Mouse (Mus musculus) MEL (cell line): ENCODE data around the gene Prmt6. TPM values are rescaled to one million over a fixed set of nuclear protein-coding genes. Genes with fewer than 3 reads are reported as not detected.

Source experiments
- DNase-seq: peaks from one replicate; pipeline ENCODE4 v3.0.0; 2011; ENCODE audit warnings: low read depth, low spot score
- H3K27ac ChIP-seq: 2 replicates; pipeline ENCODE4 v1.5.1; 2012; ENCODE audit warnings: low read depth, mild to moderate bottlenecking, control low read depth, low read length, moderate library complexity; ENCODE audit not compliant: control insufficient read depth
- H3K27me3 ChIP-seq, 2 experiments: fragments of 150-350 bp in 1 of 2; sonication (generic) in 1 of 2; 2 replicates each; pipeline ENCODE4 v1.6.1; 2012; ENCODE audit warnings: low read length in 2 of 2, mild to moderate bottlenecking in 2 of 2, improper control_type of control experiment in 1 of 2, moderate library complexity in 1 of 2; ENCODE audit not compliant: insufficient read depth in 2 of 2, control insufficient read depth in 1 of 2
- H3K36me3 ChIP-seq, 2 experiments: 2 replicates each; pipeline ENCODE4 v1.6.1; 2012 to 2014; ENCODE audit warnings: low read length in 2 of 2, improper control_type of control experiment in 1 of 2, inconsistent platforms in 1 of 2, mild to moderate bottlenecking in 1 of 2; ENCODE audit not compliant: insufficient read depth in 2 of 2, control insufficient read depth in 1 of 2
- H3K4me1 ChIP-seq, 2 experiments: fragments of 150-350 bp in 1 of 2; sonication (generic) in 1 of 2; 2 replicates each; pipeline ENCODE4 v1.6.1; 2012; ENCODE audit warnings: low read length in 2 of 2, improper control_type of control experiment in 1 of 2, mild to moderate bottlenecking in 1 of 2; ENCODE audit not compliant: insufficient read depth in 2 of 2, control insufficient read depth in 1 of 2
- H3K4me3 ChIP-seq, 2 experiments: fragments of 150-350 bp in 1 of 2; sonication (generic) in 1 of 2; 2 replicates each; pipeline ENCODE4 v1.5.1; 2012; ENCODE audit warnings: low read depth in 2 of 2, low read length in 2 of 2, mild to moderate bottlenecking in 2 of 2, moderate library complexity in 2 of 2, control low read depth in 1 of 2, improper control_type of control experiment in 1 of 2; ENCODE audit not compliant: control insufficient read depth in 1 of 2, insufficient read depth in 1 of 2
- H3K79me2 ChIP-seq: 2 replicates; pipeline ENCODE4 v1.6.1; 2012; ENCODE audit warnings: mild to moderate bottlenecking, low read length, moderate library complexity; ENCODE audit not compliant: control insufficient read depth, poor library complexity, insufficient read depth
- H3K9ac ChIP-seq: 2 replicates; pipeline ENCODE4 v1.6.1; 2012; ENCODE audit warnings: low read depth, mild to moderate bottlenecking, control low read depth, low read length, moderate library complexity; ENCODE audit not compliant: control insufficient read depth, poor library complexity, severe bottlenecking
- H3K9me3 ChIP-seq: fragments of 150-350 bp; sonication (generic); replicated peaks from 2 replicates; pipeline ENCODE4 v1.6.1; 2012; ENCODE audit warnings: mild to moderate bottlenecking, low read length, improper control_type of control experiment, moderate library complexity; ENCODE audit not compliant: insufficient read depth
- BHLHE40 ChIP-seq: IDR thresholded peaks from 2 replicates; pipeline ENCODE4 v1.6.1; 2012; ENCODE audit warnings: low read depth, mild to moderate bottlenecking, inconsistent platforms, low read length, improper control_type of control experiment, borderline replicate concordance
- CHD1 ChIP-seq: IDR thresholded peaks from 2 replicates; pipeline ENCODE4 v1.6.1; 2012; ENCODE audit warnings: low read depth, mild to moderate bottlenecking, inconsistent platforms, low read length, improper control_type of control experiment
- CHD2 ChIP-seq: IDR thresholded peaks from 2 replicates; pipeline ENCODE4 v1.6.1; 2011; ENCODE audit warnings: low read length, improper control_type of control experiment
- CTCF ChIP-seq, 3 experiments: IDR thresholded peaks in 2 of 3; conservative IDR thresholded peaks in 1 of 3; 2 replicates each; pipeline ENCODE4 v1.5.1; 2011 to 2012; ENCODE audit warnings: low read length in 3 of 3, low read depth in 2 of 3, mild to moderate bottlenecking in 2 of 3, improper control_type of control experiment in 1 of 3, inconsistent platforms in 1 of 3, mixed read lengths in 1 of 3, moderate library complexity in 1 of 3; ENCODE audit not compliant: control insufficient read depth in 1 of 3, insufficient read depth in 1 of 3, poor library complexity in 1 of 3, severe bottlenecking in 1 of 3
- ELF1 ChIP-seq: IDR thresholded peaks from 2 replicates; pipeline ENCODE4 v1.6.1; 2014; ENCODE audit warnings: low read depth, mild to moderate bottlenecking, inconsistent platforms, low read length, improper control_type of control experiment, moderate library complexity
- EP300 ChIP-seq, 2 experiments: IDR thresholded peaks; 2 replicates each; pipeline ENCODE4 v1.6.1; 2011; ENCODE audit warnings: improper control_type of control experiment in 2 of 2, low read length in 2 of 2, low read depth in 1 of 2, mild to moderate bottlenecking in 1 of 2
- GABPA ChIP-seq: IDR thresholded peaks from 2 replicates; pipeline ENCODE4 v1.6.1; 2012; ENCODE audit warnings: low read depth, mild to moderate bottlenecking, inconsistent platforms, low read length, improper control_type of control experiment, moderate library complexity
- HCFC1 ChIP-seq: IDR thresholded peaks from 2 replicates; pipeline ENCODE4 v1.6.1; 2012; ENCODE audit warnings: low read depth, mild to moderate bottlenecking, inconsistent platforms, low read length, improper control_type of control experiment, moderate library complexity
- KAT2A ChIP-seq: conservative IDR thresholded peaks from 2 replicates; pipeline ENCODE4 v1.6.1; 2012; ENCODE audit warnings: low read depth, low read length, improper control_type of control experiment, inconsistent platforms
- MAX ChIP-seq: IDR thresholded peaks from 2 replicates; pipeline ENCODE4 v1.6.1; 2011; ENCODE audit warnings: low read length, improper control_type of control experiment
- MAZ ChIP-seq: IDR thresholded peaks from 2 replicates; pipeline ENCODE4 v1.6.1; 2012; ENCODE audit warnings: low read depth, mild to moderate bottlenecking, inconsistent platforms, low read length, improper control_type of control experiment
- MEF2A ChIP-seq: IDR thresholded peaks from 2 replicates; pipeline ENCODE4 v1.6.1; 2014; ENCODE audit warnings: low read depth, mild to moderate bottlenecking, inconsistent platforms, low read length, improper control_type of control experiment; ENCODE audit not compliant: poor library complexity, insufficient replicate concordance, severe bottlenecking; ENCODE audit errors: extremely low read depth
- NELFE ChIP-seq: IDR thresholded peaks from 2 replicates; pipeline ENCODE4 v1.6.1; 2011; ENCODE audit warnings: low read depth, low read length, improper control_type of control experiment
- NRF1 ChIP-seq: IDR thresholded peaks from 2 replicates; pipeline ENCODE4 v1.6.1; 2014; ENCODE audit warnings: low read depth, mild to moderate bottlenecking, inconsistent platforms, low read length, improper control_type of control experiment, moderate library complexity; ENCODE audit not compliant: poor library complexity, insufficient read depth, severe bottlenecking
- POLR2A ChIP-seq, 2 experiments: IDR thresholded peaks; 2 replicates each; pipeline ENCODE4 v1.6.1; 2011 to 2012; ENCODE audit warnings: low read length in 2 of 2, mild to moderate bottlenecking in 2 of 2, control low read depth in 1 of 2, improper control_type of control experiment in 1 of 2, low read depth in 1 of 2, moderate library complexity in 1 of 2; ENCODE audit not compliant: control insufficient read depth in 1 of 2, insufficient read depth in 1 of 2, poor library complexity in 1 of 2
- POLR2AphosphoS2 ChIP-seq: IDR thresholded peaks from 2 replicates; pipeline ENCODE4 v1.6.1; 2011; ENCODE audit warnings: low read length, improper control_type of control experiment
- RCOR1 ChIP-seq: IDR thresholded peaks from 2 replicates; pipeline ENCODE4 v1.6.1; 2012; ENCODE audit warnings: low read depth, mild to moderate bottlenecking, inconsistent platforms, low read length, improper control_type of control experiment
- SIN3A ChIP-seq: IDR thresholded peaks from 2 replicates; pipeline ENCODE4 v1.6.1; 2012; ENCODE audit warnings: low read length, improper control_type of control experiment, inconsistent platforms
- TBP ChIP-seq: IDR thresholded peaks from 2 replicates; pipeline ENCODE4 v1.8.0; 2011; ENCODE audit warnings: low read depth, low read length, improper control_type of control experiment
- TCF12 ChIP-seq: IDR thresholded peaks from 2 replicates; pipeline ENCODE4 v1.6.1; 2014; ENCODE audit warnings: low read depth, mild to moderate bottlenecking, inconsistent platforms, low read length, improper control_type of control experiment, moderate library complexity
- USF1 ChIP-seq: IDR thresholded peaks from 2 replicates; pipeline ENCODE4 v1.6.1; 2014; ENCODE audit warnings: low read depth, mild to moderate bottlenecking, inconsistent platforms, low read length, improper control_type of control experiment, moderate library complexity
- ZKSCAN1 ChIP-seq: IDR thresholded peaks from 2 replicates; pipeline ENCODE4 v1.6.1; 2012; ENCODE audit warnings: low read depth, mild to moderate bottlenecking, inconsistent platforms, low read length, improper control_type of control experiment, moderate library complexity
- polyA plus RNA-seq, 2 experiments: library from polyadenylated mRNA; stranded (reverse) in 1 of 2; unstranded in 1 of 2; fragments of >175 nt in 1 of 2; fragments of >200 nt in 1 of 2; gene quantifications; 2 replicates each; pipeline versions ENCODE4 v1.2.1 to v1.2.4; 2012; ENCODE audit warnings: low replicate concordance in 2 of 2, low read depth in 1 of 2; ENCODE audit not compliant: insufficient read length in 2 of 2, insufficient read depth in 1 of 2, missing spikeins in 1 of 2
- total RNA-seq: library from RNA; depleted of rRNA; stranded (reverse); fragments of 300-350 nt; gene quantifications from 2 replicates; pipeline ENCODE4 v1.2.3, GENCODE M21; 2012; rRNA removed

The Prmt6 gene
- total RNA-seq (15.9 and 20.7 TPM in 2 replicates), polyA plus RNA-seq (10 to 100 TPM in 1 of 2 experiments, not detected in 1; 19.9 TPM)

DNA sequence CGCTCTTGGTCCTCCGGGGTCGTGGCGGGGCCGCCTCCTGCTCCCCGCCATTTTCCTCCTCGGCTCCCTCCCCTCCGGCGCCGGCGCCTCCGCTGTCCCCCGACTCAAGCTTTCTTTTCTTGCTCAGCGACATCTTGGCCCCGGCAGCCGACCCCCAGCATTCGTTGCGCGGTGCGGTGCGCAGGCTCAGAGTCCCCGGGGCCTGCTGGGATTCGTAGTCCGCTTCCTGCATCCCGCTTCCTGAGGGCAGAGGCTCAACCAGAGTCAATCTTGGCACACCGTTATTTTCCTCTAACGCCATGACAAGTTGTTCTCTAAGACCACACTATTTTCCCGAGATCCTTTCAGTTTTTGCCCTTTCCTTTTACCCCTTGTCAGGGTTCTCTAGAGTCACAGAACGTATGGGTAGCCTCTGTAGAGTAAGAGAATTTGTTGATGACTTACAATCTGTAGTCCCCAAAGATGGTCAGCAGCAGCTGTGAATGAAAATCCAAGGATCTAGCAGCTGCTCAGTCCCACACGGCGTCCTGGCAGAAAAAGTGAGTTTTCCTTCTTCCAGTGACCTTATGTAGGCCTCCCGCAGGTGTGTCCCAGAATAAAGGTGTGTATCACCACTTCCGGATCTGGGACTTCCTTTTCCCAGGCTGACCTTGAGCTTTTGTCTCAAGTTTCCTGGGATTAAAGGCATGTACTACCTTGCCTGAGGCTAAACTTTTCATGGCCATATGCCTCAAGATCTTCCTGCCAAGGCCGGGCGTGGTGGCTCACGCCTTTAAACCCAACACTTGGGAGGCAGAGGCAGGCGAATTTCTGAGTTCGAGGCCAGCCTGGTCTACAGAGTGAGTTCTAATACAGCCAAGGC, at the start of gene Prmt6:
Gene Prmt6, minus strand, starts transcription at position 160 of the 862 bp plus-strand sequence.
- Histone ChIP-seq H3K27ac (peak within 1 kb of the TSS; percentile 62), H3K36me3 (peaks cover 0 to 25% of the 10 kb centered on the region in 2 experiments; a peak in 2 of 4 replicates), H3K4me3 (peak within 1 kb of the TSS; percentile 67 to 94), H3K9me3 (no peaks in the 10 kb centered on the region), H3K27me3 (no peaks in the 10 kb centered on the region), H3K9ac (peak within 1 kb of the TSS; percentile 93), H3K79me2 (peaks cover 25% of the 10 kb centered on the region), H3K4me1 (peaks cover 10 to 11% of the 10 kb centered on the region in 2 experiments)
- peak; percentile 90 for DNase-seq
- peak; percentile 92 for TF ChIP-seq NRF1
- 0 out of 4 replicates have a peak, but pooled peaks of 1 of the 2 experiments have one; percentile 13 for TF ChIP-seq EP300 (IDR thresholded peaks at IDR 0.05; ENCODE audit: low read depth in 1 of 2, low read length in 2 of 2)
- TF ChIP-seq MAZ, result no peak
- TF ChIP-seq TCF12, result peak; percentile 76
- TF ChIP-seq HCFC1, result peak; percentile 99
- peak; percentile 83 for TF ChIP-seq TBP
- TF ChIP-seq GABPA, result no peak
- no peak; the same call in 1 of the 2 replicates for TF ChIP-seq USF1
- TF ChIP-seq CTCF (IDR thresholded peaks at IDR 0.05 in 2 of 3, conservative IDR thresholded peaks at IDR 0.05 in 1 of 3; ENCODE audit: control insufficient read depth in 1 of 3, insufficient read depth in 1 of 3, low read depth in 2 of 3, low read length in 3 of 3, poor library complexity in 1 of 3, severe bottlenecking in 1 of 3), result no peak
- TF ChIP-seq POLR2A (IDR thresholded peaks at IDR 0.05; ENCODE audit: control insufficient read depth in 1 of 2, insufficient read depth in 1 of 2, low read depth in 1 of 2, low read length in 2 of 2, poor library complexity in 1 of 2), result peak; percentile 62 to 71; a peak in 3 of 4 replicates
- TF ChIP-seq ELF1, result peak; percentile 99
- no peak for TF ChIP-seq CHD1
- TF ChIP-seq RCOR1, result no peak
- TF ChIP-seq NELFE, result peak; percentile 69
- TF ChIP-seq SIN3A, result peak; percentile 69
- TF ChIP-seq KAT2A, result peak; percentile 97
- no peak for TF ChIP-seq MAX
- TF ChIP-seq BHLHE40, result no peak
- no peak for TF ChIP-seq ZKSCAN1
- peak; percentile 70; the same call in 1 of the 2 replicates for TF ChIP-seq POLR2AphosphoS2
- TF ChIP-seq MEF2A, result no peak
- TF ChIP-seq CHD2, result no peak
